Mouse (Mus musculus): ENCODE measurements at regions not wholly inside any gene's neighbourhood (a gene's known extent, or its start where the extent isn't known, plus 50 kb on each side); places are given as distances from the start of the nearest gene placed in this dataset.

- no peak for DNase-seq
- intact Hi-C loops (cut with DNase I) = no loop called here
Measured at GRCm38 (mm10) chr14:24618226-24619038, 131.5 kb downstream of the Rps24 start.

GRCm38 (mm10) chr14:24631994-24632393, 145.1 kb downstream of the Rps24 start:
- no peak for DNase-seq
- intact Hi-C loops (cut with DNase I) = no loop called here

DNA sequence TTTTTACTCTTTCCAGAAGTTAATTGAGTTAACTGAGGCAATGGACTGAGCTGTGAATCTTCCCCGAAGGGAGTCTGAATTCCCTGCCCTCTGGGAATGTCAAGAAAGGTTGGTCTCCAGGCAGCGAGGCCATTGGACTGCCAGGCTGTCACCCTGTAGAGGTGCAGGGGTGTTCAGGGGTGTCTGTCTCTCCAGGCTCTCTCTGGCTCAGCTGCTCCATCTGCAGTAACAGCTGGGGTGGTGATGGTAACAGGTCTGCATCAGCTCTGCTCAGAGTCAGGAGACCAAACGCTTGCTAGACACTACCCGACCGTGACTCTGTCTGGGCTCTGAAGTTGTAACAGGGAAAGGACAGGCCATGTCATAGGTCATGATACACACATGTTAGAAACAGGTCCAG, 154.9 kb downstream of the Rps24 start:
- intact Hi-C loops (cut with DNase I) = loop anchor here (5.0 kb wide), 1 partner anchor 135 kb away; no protein-coding TSS in a partner anchor
- no peak for DNase-seq

DNA sequence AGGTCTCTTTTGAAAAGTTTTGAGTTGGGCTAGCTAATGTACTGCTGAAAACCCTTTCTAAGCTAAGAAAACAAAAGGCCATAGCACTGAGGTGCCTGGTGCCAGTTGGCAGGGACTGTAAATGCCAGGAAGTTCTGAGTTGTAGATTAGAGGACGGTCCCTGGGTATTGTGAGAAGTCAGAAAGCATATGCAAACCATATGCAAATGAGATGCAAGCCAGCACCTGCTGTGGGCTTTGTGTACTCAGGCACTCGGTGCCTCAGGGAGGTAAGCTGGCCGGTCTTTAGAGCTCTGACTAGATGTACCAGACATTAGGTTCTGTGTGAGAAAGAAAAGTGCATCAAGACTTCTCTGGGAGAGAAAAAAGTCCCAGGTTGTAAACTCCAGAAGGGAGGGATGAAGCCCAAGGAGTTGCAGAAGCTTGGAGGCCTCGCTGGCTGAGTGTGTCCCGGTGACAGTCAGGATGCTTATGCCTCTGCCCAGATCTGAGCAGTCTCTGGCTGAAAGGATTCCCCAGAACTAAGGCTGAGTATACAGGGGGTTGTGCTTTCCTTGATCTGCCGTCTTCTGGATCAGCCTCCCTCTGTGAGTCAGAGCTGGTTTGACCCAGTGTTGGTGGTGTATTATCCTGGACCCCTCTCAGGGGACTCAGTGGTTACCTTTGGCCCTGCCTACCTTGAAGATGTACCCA, 157.3 kb downstream of the Rps24 start:
- intact Hi-C loops (cut with DNase I) = loop anchor here (5.0 kb wide), 1 partner anchor 137 kb away; no protein-coding TSS in a partner anchor
- peak; percentile 47 for DNase-seq

DNA sequence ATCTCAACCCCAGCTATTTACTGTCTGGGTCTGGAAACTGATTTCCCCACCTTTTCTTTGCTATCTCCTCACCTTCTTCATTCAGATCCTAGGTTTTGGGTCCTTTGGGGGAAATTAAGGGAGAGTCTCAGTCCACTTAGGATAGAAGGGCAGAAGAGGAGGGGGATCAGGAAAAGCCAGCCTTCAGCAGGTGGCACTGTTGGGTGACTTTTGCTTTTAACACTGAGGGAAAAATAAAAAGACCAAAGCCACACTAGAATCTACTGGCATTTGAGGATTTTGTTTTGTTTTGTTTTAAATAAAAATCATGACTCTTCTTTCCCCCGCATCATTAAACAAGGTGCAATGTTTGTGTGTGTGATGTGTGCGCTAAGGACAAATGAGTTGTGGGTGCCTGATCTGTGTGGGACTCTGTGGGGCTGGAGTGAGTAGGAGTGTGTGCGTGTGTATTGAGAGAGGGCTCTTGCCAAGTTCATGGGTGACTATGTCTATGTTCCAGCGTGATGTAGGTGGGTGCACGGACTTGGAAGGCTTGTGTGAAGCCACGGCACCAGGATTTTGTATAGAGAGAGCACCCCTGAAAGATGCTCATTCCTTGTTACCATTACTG, 159.4 kb downstream of the Rps24 start:
- intact Hi-C loops (cut with DNase I) = no loop called here
- DNase-seq = no peak

DNA sequence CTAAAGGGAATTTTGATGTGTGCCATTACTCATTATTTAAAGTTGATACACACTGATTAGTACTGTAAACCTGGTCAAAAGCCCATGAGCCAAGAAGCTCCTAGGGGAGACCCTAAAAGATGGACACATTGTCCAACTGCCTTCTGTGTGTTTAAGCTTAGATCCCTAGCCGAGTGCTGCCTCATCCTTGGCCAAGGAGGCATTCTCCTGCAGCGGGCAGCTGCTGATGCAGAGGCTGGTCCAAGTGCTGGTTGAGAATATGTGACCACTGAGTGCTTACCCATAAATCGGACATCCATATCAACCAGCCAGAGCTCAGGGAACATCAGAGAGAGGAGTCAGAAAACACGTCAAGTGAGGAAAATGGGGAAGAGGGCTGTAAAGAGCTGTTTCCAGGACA, 160.8 kb downstream of the Rps24 start:
- intact Hi-C loops (cut with DNase I) = no loop called here
- peak; percentile 47 for DNase-seq

DNA sequence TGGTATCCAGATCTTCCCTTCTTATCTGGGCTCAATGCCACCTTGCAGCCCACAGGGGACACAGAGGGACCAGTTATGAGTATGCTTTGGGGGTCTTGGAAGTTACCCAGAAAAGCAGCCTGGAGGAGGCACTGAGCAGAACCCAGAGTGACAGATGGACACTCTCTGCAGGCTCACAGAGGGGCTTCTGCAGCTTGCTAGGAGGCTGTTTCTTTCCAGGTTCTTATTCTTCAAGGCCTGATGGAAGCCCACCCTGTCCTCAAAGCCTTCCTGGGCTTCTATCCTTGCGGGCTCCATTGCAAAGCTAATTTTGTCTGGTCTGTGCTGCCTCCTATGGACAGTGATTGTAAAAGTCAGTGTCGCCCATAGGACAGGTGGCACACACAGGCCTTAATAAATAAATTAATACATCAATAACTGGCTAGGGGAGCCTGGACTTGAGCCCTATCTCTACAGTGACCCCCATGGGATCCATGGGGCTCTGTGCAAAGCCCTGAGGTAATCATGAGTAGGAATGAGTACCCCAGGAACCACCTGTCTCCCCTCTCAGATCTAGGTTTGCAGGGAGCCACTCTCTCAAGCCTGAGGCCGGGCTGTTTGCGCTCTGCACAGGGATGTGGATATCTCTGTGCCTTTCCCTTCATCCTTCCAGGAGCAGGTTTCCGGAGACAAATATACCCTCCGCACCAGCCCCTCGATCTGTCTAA, 163.4 kb downstream of the Rps24 start:
- intact Hi-C loops (cut with DNase I) = no loop called here
- DNase-seq = peak; percentile 85

- intact Hi-C loops (cut with DNase I) = no loop called here
Measured at GRCm38 (mm10) chr14:24650902-24651270, 164.0 kb downstream of the Rps24 start.

GRCm38 (mm10) chr14:24652591-24652990, 165.7 kb downstream of the Rps24 start:
- intact Hi-C loops (cut with DNase I) = no loop called here
- DNase-seq = no peak

More at GRCm38 (mm10) chr14:24650902-24651270, 164.0 kb downstream of the Rps24 start:
- no peak for DNase-seq

GRCm38 (mm10) chr14:24655580-24655979, 168.7 kb downstream of the Rps24 start:
- no peak for DNase-seq
- intact Hi-C loops (cut with DNase I) = no loop called here

GRCm38 (mm10) chr14:24661797-24662196, 174.9 kb downstream of the Rps24 start:
- intact Hi-C loops (cut with DNase I) = no loop called here
- DNase-seq = no peak

DNA sequence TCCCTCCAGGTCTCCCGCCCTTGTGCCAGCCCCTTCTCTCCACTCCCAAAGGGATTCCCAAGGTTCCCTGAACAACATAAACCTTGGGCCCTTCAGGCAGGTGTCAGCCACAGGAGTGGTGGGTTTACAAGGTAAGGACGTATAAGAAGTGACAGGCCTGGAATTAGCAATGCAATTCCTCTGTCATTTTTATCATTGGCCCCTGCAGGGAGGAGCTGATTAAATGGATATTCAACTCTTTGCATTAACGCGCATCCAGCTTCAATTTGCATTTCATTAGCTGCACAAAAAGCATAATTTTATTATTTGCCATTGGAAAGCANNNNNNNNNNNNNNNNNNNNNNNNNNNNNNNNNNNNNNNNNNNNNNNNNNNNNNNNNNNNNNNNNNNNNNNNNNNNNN, 178.3 kb downstream of the Rps24 start:
- intact Hi-C loops (cut with DNase I) = no loop called here

More for the DNA sequence above, 178.3 kb downstream of the Rps24 start:
- DNase-seq = no peak
